Mouse (Mus musculus) neural tube, embryonic 13.5 days (tissue): ENCODE measurements around the gene Xpnpep3. TPM values are rescaled to one million over a fixed set of nuclear protein-coding genes. Genes with fewer than 3 reads are reported as not detected.
"Not testable (repeated sequence)": the region's sequence is repeated elsewhere in the genome, so short reads cannot be mapped to it uniquely, and the experiment has no call there.

Source experiments
- ATAC-seq: fragments of 200-750 bp; cut with Nextera tagmentation; 2 replicates; pipeline ENCODE4 v1.8.0; 2017; ENCODE audit warnings: low read depth, mild to moderate bottlenecking, moderate TSS enrichment, moderate library complexity
- H3K27ac ChIP-seq: fragments of 300-500 bp; sonication (generic); replicated peaks from 2 replicates; pipeline ENCODE4 v1.5.1; 2015; ENCODE audit warnings: moderate library complexity, mild to moderate bottlenecking, inconsistent platforms
- H3K27me3 ChIP-seq: fragments of 300-500 bp; sonication (generic); 2 replicates; pipeline ENCODE4 v1.6.1; 2015; ENCODE audit warnings: mild to moderate bottlenecking, inconsistent platforms
- H3K36me3 ChIP-seq: fragments of 300-500 bp; sonication (generic); 2 replicates; pipeline ENCODE4 v1.6.1; 2015; ENCODE audit warnings: mild to moderate bottlenecking, inconsistent platforms
- H3K4me1 ChIP-seq: fragments of 300-500 bp; sonication (generic); replicated peaks from 2 replicates; pipeline ENCODE4 v1.6.1; 2015; ENCODE audit warnings: inconsistent platforms
- H3K4me2 ChIP-seq: fragments of 300-500 bp; sonication (generic); 2 replicates; pipeline ENCODE4 v1.6.1; 2015; ENCODE audit warnings: inconsistent platforms, mild to moderate bottlenecking, moderate library complexity
- H3K4me3 ChIP-seq: fragments of 300-500 bp; sonication (generic); 2 replicates; pipeline ENCODE4 v1.5.1; 2015; ENCODE audit warnings: mild to moderate bottlenecking, inconsistent platforms
- H3K9ac ChIP-seq: fragments of 300-500 bp; sonication (generic); 2 replicates; pipeline ENCODE4 v1.6.1; 2015; ENCODE audit warnings: moderate library complexity, mild to moderate bottlenecking, inconsistent platforms
- H3K9me3 ChIP-seq: fragments of 300-500 bp; sonication (generic); 2 replicates; pipeline ENCODE4 v1.6.1; 2016; ENCODE audit warnings: inconsistent platforms
- WGBS: fragments of 180-500 bp; shearing (Covaris S2); methylation state at CpG from one replicate; pipeline ENCODE4 v1.1.7; 2015; 5-methylcytosine and 5-hydroxymethylcytosine counted together
- polyA plus RNA-seq: library from polyadenylated mRNA; unstranded; fragments of >200 nt; fragmentation: Nextera tagmentation; extraction: Ambion mirVana; gene quantifications from 2 replicates; pipeline ENCODE4 v1.2.1, GENCODE M21; 2015

The Xpnpep3 gene
- polyA plus RNA-seq, 1 experiment from 2014 or later: 11.0 TPM

GRCm38 (mm10) chr15:81465016-81465660, 65.2 kb downstream of the Xpnpep3 start:
- peak overlapping the region; percentile 64 for H3K4me3 ChIP-seq
- peak overlapping the region; percentile 60 for H3K4me2 ChIP-seq
- peak overlapping the region; percentile 92 for H3K27ac ChIP-seq
- no peak for ATAC-seq
- H3K27me3 ChIP-seq: no peaks in the 10 kb centered on the region
- peaks cover 21% of the 10 kb centered on the region for H3K36me3 ChIP-seq
- H3K9me3 ChIP-seq: no peaks in the 10 kb centered on the region
- H3K4me1 ChIP-seq: peaks cover 21% of the 10 kb centered on the region
- H3K9ac ChIP-seq: peak overlapping the region; percentile 79
- 77% methylated on average over 12 of the region's 12 CpGs for WGBS

GRCm38 (mm10) chr15:81465901-81466737, 66.2 kb downstream of the Xpnpep3 start, which contains the start of gene Rbx1:
Gene Rbx1, plus strand, starts transcription at chr15:81466296.
- Histone ChIP-seq H3K4me1 (peaks cover 21% of the 10 kb centered on the region), H3K4me2 (peak within 1 kb of the TSS; percentile 70), H3K27ac (peak within 1 kb of the TSS; percentile 92), H3K27me3 (no peaks in the 10 kb centered on the region), H3K9ac (peak within 1 kb of the TSS; percentile 85), H3K4me3 (peak within 1 kb of the TSS; percentile 64), H3K36me3 (peaks cover 27% of the 10 kb centered on the region), H3K9me3 (no peaks in the 10 kb centered on the region)
- ATAC-seq: peak; percentile 99
- under 1% methylated on average over 62 of the region's 62 CpGs for WGBS

- under 1% methylated on average over 15 of the region's 15 CpGs for WGBS
- H3K4me2 ChIP-seq: peak overlapping the region; percentile 70
- no peaks in the 10 kb centered on the region for H3K27me3 ChIP-seq
- no peak for ATAC-seq
- H3K4me1 ChIP-seq: peaks cover 21% of the 10 kb centered on the region
- peak overlapping the region; percentile 64 for H3K4me3 ChIP-seq
- H3K27ac ChIP-seq: peak overlapping the region; percentile 92
- peak overlapping the region; percentile 85 for H3K9ac ChIP-seq
- H3K36me3 ChIP-seq: peaks cover 33% of the 10 kb centered on the region
- H3K9me3 ChIP-seq: no peaks in the 10 kb centered on the region
These were observed 66.8 kb downstream of the Xpnpep3 start for GRCm38 (mm10) chr15:81466738-81467113.

- Histone ChIP-seq H3K27ac (no peak overlapping the region), H3K4me1 (peaks cover 12% of the 10 kb centered on the region), H3K36me3 (peaks cover 69% of the 10 kb centered on the region), H3K27me3 (no peaks in the 10 kb centered on the region), H3K4me3 (no peak overlapping the region), H3K9me3 (no peaks in the 10 kb centered on the region), H3K4me2 (no peak overlapping the region), H3K9ac (no peak overlapping the region)
- ATAC-seq: no peak
- WGBS: 86% methylated on average over 8 of the region's 8 CpGs
These were observed 70.8 kb downstream of the Xpnpep3 start for GRCm38 (mm10) chr15:81470735-81471134.

DNA sequence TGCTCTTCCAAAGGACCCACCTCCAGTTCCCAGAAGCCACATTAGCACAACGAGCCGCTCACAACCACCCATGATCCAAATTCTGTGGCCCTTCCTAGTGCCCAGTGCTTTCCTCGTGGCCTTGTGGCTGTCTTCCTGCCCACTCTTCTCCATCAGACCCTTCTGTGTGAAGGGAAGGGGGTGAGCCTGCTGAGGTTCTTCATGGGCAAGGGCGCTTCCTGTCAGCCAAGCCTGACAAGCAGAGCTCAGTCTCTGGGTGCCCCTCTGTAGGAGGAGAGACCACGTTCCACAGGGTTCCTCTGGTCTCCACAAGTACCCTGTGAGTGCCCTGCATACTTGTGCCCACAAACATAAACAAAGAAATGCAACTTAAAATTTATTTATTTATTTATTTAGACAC, 72.3 kb downstream of the Xpnpep3 start:
- ATAC-seq: no peak
- Histone ChIP-seq H3K9me3 (no peaks in the 10 kb centered on the region), H3K4me3 (no peak overlapping the region), H3K27ac (no peak overlapping the region), H3K9ac (no peak overlapping the region), H3K36me3 (peaks cover 76% of the 10 kb centered on the region), H3K4me2 (no peak overlapping the region), H3K27me3 (no peaks in the 10 kb centered on the region), H3K4me1 (peaks cover 10% of the 10 kb centered on the region)
- 99% methylated on average over 5 of the region's 5 CpGs for WGBS

DNA sequence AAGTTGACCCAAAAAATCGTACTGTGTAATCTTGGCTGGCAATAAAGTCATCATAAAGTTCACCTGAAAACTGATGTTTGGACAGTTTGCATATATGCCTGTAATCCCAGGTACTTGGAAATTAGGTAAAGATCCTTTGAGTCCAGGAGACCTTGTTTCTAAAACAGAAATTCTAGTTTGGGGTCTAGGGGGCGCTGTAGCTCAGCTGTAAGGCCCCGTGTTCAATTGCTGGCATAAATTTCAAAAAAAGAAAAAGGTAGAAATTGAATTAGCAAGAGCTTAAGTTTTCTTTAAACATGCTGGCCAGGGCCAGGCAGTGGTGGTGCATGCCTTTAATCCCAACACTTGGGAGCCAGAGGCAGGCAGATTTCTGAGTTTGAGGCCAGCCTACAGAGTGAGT, 75.7 kb downstream of the Xpnpep3 start:
- 49% methylated on average over 3 of the region's 3 CpGs for WGBS
- Histone ChIP-seq H3K27me3 (no peaks in the 10 kb centered on the region), H3K36me3 (peaks cover 57% of the 10 kb centered on the region), H3K4me3 (no peak overlapping the region), H3K9ac (no peak overlapping the region), H3K4me2 (no peak overlapping the region), H3K27ac (no peak overlapping the region), H3K9me3 (no peaks in the 10 kb centered on the region), H3K4me1 (no peaks in the 10 kb centered on the region)
- no peak for ATAC-seq

DNA sequence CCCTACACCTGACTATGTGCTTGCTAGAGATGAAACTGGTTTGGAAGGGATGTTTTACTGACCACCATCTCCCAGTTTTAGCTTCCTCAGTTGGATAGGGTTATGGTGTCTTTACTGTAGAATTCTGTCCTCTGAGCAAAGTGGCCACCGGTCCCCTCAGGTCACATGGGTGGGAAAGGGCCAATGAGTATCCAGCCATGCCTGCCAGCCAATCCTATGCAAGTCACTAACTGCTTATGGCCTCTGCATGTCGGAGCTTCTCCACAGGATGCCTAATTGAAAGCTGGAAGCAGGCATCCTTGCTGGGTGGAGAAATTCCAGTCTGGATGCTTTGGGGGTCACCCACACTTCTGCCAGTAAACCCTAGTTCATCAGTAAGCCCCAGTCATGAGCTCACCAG, 76.7 kb downstream of the Xpnpep3 start:
- no peak for ATAC-seq
- no peak overlapping the region for H3K9ac ChIP-seq
- 2% methylated on average over 2 of the region's 2 CpGs for WGBS

DNA sequence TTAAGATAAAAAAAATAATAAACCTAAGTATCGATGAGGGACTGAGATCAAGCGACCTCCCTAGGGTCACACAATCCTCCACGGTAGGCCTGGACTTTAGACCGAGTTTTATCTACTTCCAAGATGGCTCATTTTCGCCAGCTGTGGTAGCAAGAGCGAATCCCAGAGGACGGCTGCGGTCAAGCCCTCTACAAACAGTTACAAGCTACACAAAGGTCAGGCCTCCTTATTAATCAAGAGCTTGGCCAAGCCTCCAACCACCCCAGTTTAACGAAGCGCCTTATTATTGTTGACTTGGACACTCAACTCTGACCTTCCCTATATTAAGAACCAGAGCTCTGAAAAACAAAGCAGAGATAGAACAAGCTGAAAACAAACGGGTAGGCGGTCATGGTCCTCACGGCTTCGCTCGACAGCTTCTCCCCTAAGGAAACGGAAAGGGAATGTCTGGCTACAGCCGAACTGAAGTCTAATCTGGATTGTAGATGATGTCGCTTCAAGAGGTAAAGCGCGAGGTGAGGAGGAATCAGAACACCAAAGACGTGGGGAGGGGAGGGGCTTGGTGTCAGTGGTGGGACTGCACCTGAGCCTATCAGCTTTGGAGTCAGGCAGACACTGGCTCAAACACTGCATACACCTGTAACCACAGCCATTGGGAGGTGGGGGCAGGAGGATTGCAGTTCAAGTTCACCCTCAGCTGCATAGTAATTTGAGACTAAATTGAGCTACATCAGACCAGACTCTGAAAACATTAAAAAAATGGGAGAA, 79.7 kb downstream of the Xpnpep3 start:
- 74% methylated on average over 21 of the region's 21 CpGs for WGBS
- peaks cover 18% of the 10 kb centered on the region for H3K36me3 ChIP-seq
- no peaks in the 10 kb centered on the region for H3K4me1 ChIP-seq
- no peak for ATAC-seq
- H3K27me3 ChIP-seq: peaks cover 5% of the 10 kb centered on the region; the same call in 1 of the 2 replicates
- no peak overlapping the region for H3K4me2 ChIP-seq
- H3K4me3 ChIP-seq: no peak overlapping the region
- H3K9me3 ChIP-seq: no peaks in the 10 kb centered on the region
- no peak overlapping the region for H3K27ac ChIP-seq
- H3K9ac ChIP-seq: no peak overlapping the region

More for the DNA sequence above, 76.7 kb downstream of the Xpnpep3 start:
- H3K27ac ChIP-seq: no peak overlapping the region
- H3K36me3 ChIP-seq: peaks cover 47% of the 10 kb centered on the region
- H3K4me2 ChIP-seq: peak overlapping the region; percentile 27
- H3K9me3 ChIP-seq: no peaks in the 10 kb centered on the region
- H3K4me3 ChIP-seq: no peak overlapping the region
- 0 out of 2 replicates have a peak, but pooled peaks cover under 1% of the 10 kb centered on the region for H3K27me3 ChIP-seq
- H3K4me1 ChIP-seq: no peaks in the 10 kb centered on the region

GRCm38 (mm10) chr15:81480284-81480683, 80.3 kb downstream of the Xpnpep3 start:
- H3K27me3 ChIP-seq, H3K27ac ChIP-seq, H3K4me3 ChIP-seq, H3K4me1 ChIP-seq, H3K4me2 ChIP-seq, H3K9me3 ChIP-seq, H3K9ac ChIP-seq, ATAC-seq: not testable (repeated sequence)
- 64% methylated on average over 3 of the region's 3 CpGs for WGBS
- peaks cover 11% of the 10 kb centered on the region for H3K36me3 ChIP-seq

- H3K36me3 ChIP-seq: peaks cover 4% of the 10 kb centered on the region; the same call in 1 of the 2 replicates
- ATAC-seq: no peak
- WGBS: 19% methylated on average over 13 of the region's 13 CpGs
- no peaks in the 10 kb centered on the region for H3K9me3 ChIP-seq
- peak overlapping the region; percentile 23 for H3K4me3 ChIP-seq
- peak overlapping the region; percentile 52 for H3K4me2 ChIP-seq
- no peaks in the 10 kb centered on the region for H3K4me1 ChIP-seq
- H3K27me3 ChIP-seq: peaks cover 5% of the 10 kb centered on the region; the same call in 1 of the 2 replicates
- no peak overlapping the region for H3K27ac ChIP-seq
- 0 out of 2 replicates have a peak overlapping the region, but pooled peaks have one; percentile 26 for H3K9ac ChIP-seq
These were observed 81.0 kb downstream of the Xpnpep3 start for GRCm38 (mm10) chr15:81480977-81481379.

DNA sequence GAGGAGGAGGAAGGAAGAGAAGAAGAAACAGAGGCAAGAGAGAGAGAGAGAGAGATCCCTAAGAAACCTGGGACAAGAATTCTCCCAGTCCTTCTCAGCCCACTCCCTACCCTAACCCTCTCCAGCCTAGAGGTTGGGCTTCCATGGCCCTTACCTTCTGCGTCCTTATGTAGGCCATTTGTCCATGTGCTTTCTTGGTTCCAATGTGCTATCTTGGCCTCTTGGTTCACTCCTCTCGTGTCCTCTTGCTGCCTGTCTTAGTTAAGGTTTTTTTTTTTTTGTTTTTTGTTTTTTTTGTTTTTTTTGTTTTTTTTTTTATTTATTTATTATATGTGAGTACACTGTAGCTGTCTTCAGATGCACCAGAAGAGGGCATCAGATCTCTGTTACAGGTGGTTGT, 83.0 kb downstream of the Xpnpep3 start:
- no peak for ATAC-seq
- Histone ChIP-seq H3K9ac (no peak overlapping the region), H3K4me2 (no peak overlapping the region), H3K27ac (no peak overlapping the region), H3K4me3 (no peak overlapping the region), H3K4me1 (no peaks in the 10 kb centered on the region), H3K36me3 (no peaks in the 10 kb centered on the region), H3K27me3 (peaks cover 5% of the 10 kb centered on the region; the same call in 1 of the 2 replicates), H3K9me3 (no peaks in the 10 kb centered on the region)
- 82% methylated on average over 2 of the region's 2 CpGs for WGBS

DNA sequence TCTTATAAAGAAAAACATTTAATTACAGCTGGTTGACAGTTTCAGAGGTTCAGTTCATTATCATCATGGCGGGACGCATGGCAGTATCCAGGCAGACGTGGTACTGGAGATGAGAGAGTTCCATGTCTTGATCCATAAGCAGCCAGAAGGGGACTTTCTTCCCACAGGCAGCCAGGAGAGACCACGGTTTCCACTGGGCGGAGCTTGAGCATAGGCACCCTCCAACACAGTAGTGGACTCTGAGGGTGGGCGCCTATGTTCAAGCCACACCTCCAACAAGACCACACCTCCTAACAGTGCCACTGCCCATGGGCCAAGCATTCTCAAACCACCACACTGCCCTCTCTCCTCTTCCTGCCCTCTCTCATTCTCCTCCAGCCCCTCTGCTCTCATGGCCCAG, 83.8 kb downstream of the Xpnpep3 start:
- Histone ChIP-seq H3K36me3 (no peaks in the 10 kb centered on the region), H3K4me2 (no peak overlapping the region), H3K27me3 (peaks cover 5% of the 10 kb centered on the region; the same call in 1 of the 2 replicates), H3K4me3 (no peak overlapping the region), H3K9ac (no peak overlapping the region), H3K4me1 (no peaks in the 10 kb centered on the region), H3K27ac (no peak overlapping the region), H3K9me3 (no peaks in the 10 kb centered on the region)
- no peak for ATAC-seq
- WGBS: 87% methylated on average over 6 of the region's 6 CpGs
